Mouse (Mus musculus) heart, embryonic 16.5 days (tissue): ENCODE results near the gene Tm4sf20. TPM values are rescaled to one million over a fixed set of nuclear protein-coding genes. Genes with fewer than 3 reads are reported as not detected.

Experiments
- ATAC-seq: fragments of 200-750 bp; cut with Nextera tagmentation; replicated peaks from 2 replicates; pipeline ENCODE4 v1.8.0; 2017; ENCODE audit warnings: moderate number of reproducible peaks; ENCODE audit not compliant: insufficient read depth, low FRiP score; ENCODE audit errors: extremely low read depth
- H3K27ac ChIP-seq: fragments of 300-500 bp; sonication (generic); 2 replicates; pipeline ENCODE4 v1.5.1; 2014; ENCODE audit warnings: mild to moderate bottlenecking, low read length, control low read depth, moderate library complexity
- H3K27me3 ChIP-seq: fragments of 300-500 bp; sonication (generic); 2 replicates; pipeline ENCODE4 v1.6.1; 2014; ENCODE audit warnings: low read length, mixed read lengths; ENCODE audit not compliant: control insufficient read depth, insufficient read depth
- H3K36me3 ChIP-seq: fragments of 300-500 bp; sonication (generic); 2 replicates; pipeline ENCODE4 v1.6.1; 2014; ENCODE audit not compliant: control insufficient read depth, insufficient read depth
- H3K4me1 ChIP-seq: fragments of 300-500 bp; sonication (generic); 2 replicates; pipeline ENCODE4 v1.6.1; 2014; ENCODE audit warnings: low read length, mixed read lengths; ENCODE audit not compliant: control insufficient read depth, insufficient read depth
- H3K4me2 ChIP-seq: fragments of 300-500 bp; sonication (generic); 2 replicates; pipeline ENCODE4 v1.6.1; 2014; ENCODE audit warnings: low read depth, mild to moderate bottlenecking, control low read depth, low read length
- H3K4me3 ChIP-seq: fragments of 300-500 bp; sonication (generic); 2 replicates; pipeline ENCODE4 v1.5.1; 2014; ENCODE audit warnings: mild to moderate bottlenecking, control low read depth, low read length
- H3K9ac ChIP-seq: fragments of 300-500 bp; sonication (generic); 2 replicates; pipeline ENCODE4 v1.6.1; 2014; ENCODE audit warnings: low read length, control low read depth
- H3K9me3 ChIP-seq: fragments of 300-500 bp; sonication (generic); replicated peaks from 2 replicates; pipeline ENCODE4 v1.6.1; 2016; ENCODE audit warnings: low read length; ENCODE audit not compliant: control insufficient read depth
- WGBS: fragments of 180-500 bp; shearing (Covaris S2); extraction: QIAGEN DNeasy Blood & Tissue Kit; methylation state at CpG from one replicate; pipeline ENCODE4 v1.1.7; 2014; 5-methylcytosine and 5-hydroxymethylcytosine counted together
- polyA plus RNA-seq: library from polyadenylated mRNA; unstranded; fragments of >200 nt; fragmentation: Nextera tagmentation; extraction: Ambion mirVana; gene quantifications from 2 replicates; pipeline ENCODE4 v1.2.1, GENCODE M21; 2015

Gene Tm4sf20
- polyA plus RNA-seq, 1 experiment from 2014 or later: 0.67 TPM

- no peak overlapping the region for H3K9ac ChIP-seq
- peaks cover 3% of the 10 kb centered on the region for H3K4me1 ChIP-seq
- no peaks in the 10 kb centered on the region for H3K36me3 ChIP-seq
- H3K27me3 ChIP-seq: no peaks in the 10 kb centered on the region
- H3K27ac ChIP-seq: no peak overlapping the region
- 74% methylated on average over 4 of the region's 4 CpGs for WGBS
- no peak overlapping the region for H3K4me3 ChIP-seq
- no peak for ATAC-seq
- H3K9me3 ChIP-seq: no peaks in the 10 kb centered on the region
- H3K4me2 ChIP-seq: no peak overlapping the region
These were observed 30.7 kb upstream of the Tm4sf20 start for GRCm38 (mm10) chr1:82798922-82799321.

- ATAC-seq: no peak
- H3K9ac ChIP-seq: no peak overlapping the region
- H3K27me3 ChIP-seq: no peaks in the 10 kb centered on the region
- WGBS: 60% methylated on average over 5 of the region's 5 CpGs
- H3K4me2 ChIP-seq: no peak overlapping the region
- no peaks in the 10 kb centered on the region for H3K36me3 ChIP-seq
- no peaks in the 10 kb centered on the region for H3K9me3 ChIP-seq
- peaks cover 3% of the 10 kb centered on the region for H3K4me1 ChIP-seq
- no peak overlapping the region for H3K4me3 ChIP-seq
- H3K27ac ChIP-seq: no peak overlapping the region
These were observed 30.0 kb upstream of the Tm4sf20 start for GRCm38 (mm10) chr1:82798304-82798703.

GRCm38 (mm10) chr1:82797088-82797487, 28.8 kb upstream of the Tm4sf20 start:
- ATAC-seq: no peak
- WGBS: 86% methylated on average over 4 of the region's 4 CpGs

DNA sequence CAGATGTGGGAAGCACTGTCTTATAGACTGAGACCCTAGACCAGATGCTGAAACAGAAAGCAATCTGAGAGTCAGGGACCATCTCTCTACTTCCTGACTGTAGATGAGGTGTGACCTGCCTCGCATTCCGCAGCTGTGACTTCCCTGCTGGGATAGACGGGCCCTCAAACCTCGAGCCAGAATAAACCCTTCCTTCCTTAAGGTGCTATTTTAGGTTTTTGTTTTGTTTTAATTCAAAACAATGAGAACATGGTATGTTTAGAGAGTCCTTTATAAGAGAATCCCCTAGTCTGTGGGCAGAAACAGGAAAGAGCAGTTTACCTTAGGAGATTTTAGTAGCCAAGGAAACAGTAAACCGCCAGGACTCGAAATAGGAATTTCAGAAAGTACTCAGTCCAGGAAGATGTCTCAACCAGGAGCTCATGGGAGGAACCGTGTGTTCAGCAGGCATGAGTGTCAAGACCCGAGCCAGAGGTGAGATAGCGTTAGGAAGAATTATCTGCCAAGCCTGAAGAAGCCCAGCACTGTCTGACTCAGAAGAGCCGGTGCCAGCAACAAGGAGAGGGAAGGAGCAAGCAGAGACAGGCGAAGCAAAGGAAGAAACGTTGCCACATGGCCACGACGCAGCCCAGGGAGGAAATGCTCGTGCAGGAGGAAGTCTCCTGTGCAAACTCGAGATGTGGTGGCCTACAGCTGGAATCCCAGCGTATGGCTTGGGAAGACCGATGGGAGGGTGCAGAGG, 27.6 kb upstream of the Tm4sf20 start:
- 48% methylated on average over 18 of the region's 18 CpGs for WGBS
- Histone ChIP-seq H3K4me3 (no peak overlapping the region), H3K9me3 (no peaks in the 10 kb centered on the region), H3K4me2 (no peak overlapping the region), H3K9ac (no peak overlapping the region), H3K27me3 (no peaks in the 10 kb centered on the region), H3K4me1 (no peaks in the 10 kb centered on the region; the same call in 1 of the 2 replicates), H3K27ac (peak overlapping the region; percentile 46), H3K36me3 (no peaks in the 10 kb centered on the region)
- ATAC-seq: peak; percentile 51; the same call in 1 of the 2 replicates

More at GRCm38 (mm10) chr1:82797088-82797487, 28.8 kb upstream of the Tm4sf20 start:
- Histone ChIP-seq H3K9ac (no peak overlapping the region), H3K4me1 (peaks cover 3% of the 10 kb centered on the region), H3K4me3 (no peak overlapping the region), H3K4me2 (no peak overlapping the region), H3K27me3 (no peaks in the 10 kb centered on the region), H3K36me3 (no peaks in the 10 kb centered on the region), H3K27ac (no peak overlapping the region), H3K9me3 (no peaks in the 10 kb centered on the region)

DNA sequence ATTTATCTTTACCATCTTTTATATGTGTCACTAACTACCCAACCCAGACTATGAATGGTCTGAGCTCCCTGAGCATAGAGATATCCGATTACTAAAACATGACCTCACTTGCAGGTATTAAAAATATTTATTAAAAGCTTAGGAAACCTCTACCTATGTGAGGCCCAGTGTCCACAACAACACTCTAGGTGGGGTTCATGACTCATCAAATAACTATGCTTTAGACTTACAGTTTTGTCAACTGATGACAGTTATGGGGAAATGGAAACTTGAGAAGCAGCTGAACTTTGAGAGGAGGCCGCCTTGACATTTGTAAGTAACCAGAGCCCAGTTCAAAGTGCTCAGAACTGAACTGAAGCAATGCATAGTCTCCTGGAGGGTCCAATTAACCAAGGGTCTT, 26.9 kb upstream of the Tm4sf20 start:
- no peak for ATAC-seq
- 73% methylated on average over 2 of the region's 2 CpGs for WGBS
- no peak overlapping the region for H3K9ac ChIP-seq
- H3K4me2 ChIP-seq: no peak overlapping the region
- H3K36me3 ChIP-seq: no peaks in the 10 kb centered on the region
- H3K27ac ChIP-seq: peak overlapping the region; percentile 46
- H3K4me1 ChIP-seq: no peaks in the 10 kb centered on the region; the same call in 1 of the 2 replicates
- H3K9me3 ChIP-seq: no peaks in the 10 kb centered on the region
- no peak overlapping the region for H3K4me3 ChIP-seq
- H3K27me3 ChIP-seq: no peaks in the 10 kb centered on the region

GRCm38 (mm10) chr1:82793986-82794385, 25.7 kb upstream of the Tm4sf20 start:
- Histone ChIP-seq H3K9ac (no peak overlapping the region), H3K27me3 (no peaks in the 10 kb centered on the region), H3K27ac (no peak overlapping the region), H3K4me2 (no peak overlapping the region), H3K9me3 (0 out of 2 replicates have a peak, but pooled peaks cover 2% of the 10 kb centered on the region), H3K4me1 (no peaks in the 10 kb centered on the region; the same call in 1 of the 2 replicates), H3K36me3 (no peaks in the 10 kb centered on the region), H3K4me3 (no peak overlapping the region)
- ATAC-seq: no peak
- WGBS: 66% methylated on average over 4 of the region's 4 CpGs

GRCm38 (mm10) chr1:82793110-82793509, 24.8 kb upstream of the Tm4sf20 start:
- Histone ChIP-seq H3K36me3 (no peaks in the 10 kb centered on the region), H3K27me3 (no peaks in the 10 kb centered on the region), H3K4me3 (no peak overlapping the region), H3K9me3 (0 out of 2 replicates have a peak, but pooled peaks cover 2% of the 10 kb centered on the region), H3K9ac (no peak overlapping the region), H3K4me1 (no peaks in the 10 kb centered on the region; the same call in 1 of the 2 replicates), H3K4me2 (no peak overlapping the region), H3K27ac (no peak overlapping the region)
- WGBS: 77% methylated on average over 3 of the region's 3 CpGs
- ATAC-seq: no peak

- WGBS: 94% methylated on average over 6 of the region's 6 CpGs
- ATAC-seq: no peak
These were observed 24.0 kb upstream of the Tm4sf20 start for GRCm38 (mm10) chr1:82792238-82792637.

GRCm38 (mm10) chr1:82791105-82791504, 22.8 kb upstream of the Tm4sf20 start:
- 68% methylated on average over 11 of the region's 11 CpGs for WGBS
- H3K36me3 ChIP-seq: no peaks in the 10 kb centered on the region
- no peak overlapping the region for H3K4me2 ChIP-seq
- H3K9ac ChIP-seq: no peak overlapping the region
- H3K27ac ChIP-seq: no peak overlapping the region
- H3K27me3 ChIP-seq: no peaks in the 10 kb centered on the region
- peaks cover 6% of the 10 kb centered on the region for H3K4me1 ChIP-seq
- 0 out of 2 replicates have a peak, but pooled peaks cover 2% of the 10 kb centered on the region for H3K9me3 ChIP-seq
- H3K4me3 ChIP-seq: no peak overlapping the region
- ATAC-seq: no peak

More at GRCm38 (mm10) chr1:82792238-82792637, 24.0 kb upstream of the Tm4sf20 start:
- Histone ChIP-seq H3K9me3 (0 out of 2 replicates have a peak, but pooled peaks cover 2% of the 10 kb centered on the region), H3K4me2 (no peak overlapping the region), H3K4me3 (no peak overlapping the region), H3K4me1 (peaks cover 6% of the 10 kb centered on the region), H3K27ac (no peak overlapping the region), H3K27me3 (no peaks in the 10 kb centered on the region), H3K9ac (no peak overlapping the region), H3K36me3 (no peaks in the 10 kb centered on the region)
